Mouse (Mus musculus): ENCODE measurements at regions not wholly inside any gene's neighbourhood (a gene's known extent, or its start where the extent isn't known, plus 50 kb on each side); places are given as distances from the start of the nearest gene placed in this dataset.

- 41% methylated on average over 5 of the region's 5 CpGs for WGBS
- no peak overlapping the region for H3K4me3 ChIP-seq (ENCODE audit: low read depth, low read length)
- peak; percentile 66; the same call in 1 of the 2 replicates for ATAC-seq (ENCODE audit: insufficient read depth)
- TF ChIP-seq CTCF (IDR thresholded peaks at IDR 0.05; ENCODE audit: low read depth) = no peak
- peak; percentile 58 for DNase-seq
- H3K9me3 ChIP-seq (ENCODE audit: low read depth, low read length) = no peaks in the 10 kb centered on the region
- H3K9ac ChIP-seq = no peak overlapping the region
- no peak overlapping the region for H3K4me2 ChIP-seq
- H3K27me3 ChIP-seq (ENCODE audit: insufficient read depth, low read length) = no peaks in the 10 kb centered on the region
- H3K27ac ChIP-seq (ENCODE audit: low read depth) = no peak overlapping the region
- no peaks in the 10 kb centered on the region for H3K36me3 ChIP-seq (ENCODE audit: insufficient read depth)
- 0 out of 2 replicates have a peak, but pooled peaks cover 2% of the 10 kb centered on the region for H3K4me1 ChIP-seq (ENCODE audit: insufficient read depth)
Observed at GRCm38 (mm10) chr7:72948026-72948425, 427.3 kb upstream of the Rgma start.

- TF ChIP-seq CTCF (IDR thresholded peaks at IDR 0.05; ENCODE audit: low read depth) = no peak
- Histone ChIP-seq H3K4me1 (ENCODE audit: insufficient read depth) (0 out of 2 replicates have a peak, but pooled peaks cover 2% of the 10 kb centered on the region), H3K27ac (ENCODE audit: low read depth) (no peak overlapping the region), H3K36me3 (ENCODE audit: insufficient read depth) (no peaks in the 10 kb centered on the region), H3K27me3 (ENCODE audit: insufficient read depth, low read length) (no peaks in the 10 kb centered on the region), H3K4me3 (ENCODE audit: low read depth, low read length) (no peak overlapping the region), H3K4me2 (no peak overlapping the region), H3K9ac (no peak overlapping the region), H3K9me3 (ENCODE audit: low read depth, low read length) (no peaks in the 10 kb centered on the region)
- 36% methylated on average over 3 of the region's 3 CpGs for WGBS
- no peak for ATAC-seq (ENCODE audit: insufficient read depth)
- no peak for DNase-seq
Observed at GRCm38 (mm10) chr7:72948666-72949065, 426.6 kb upstream of the Rgma start.

GRCm38 (mm10) chr7:72949886-72950285 lies 425.4 kb upstream of the Rgma start:
- WGBS = 37% methylated on average over 7 of the region's 7 CpGs
- no peaks in the 10 kb centered on the region for H3K27me3 ChIP-seq (ENCODE audit: insufficient read depth, low read length)
- no peaks in the 10 kb centered on the region for H3K9me3 ChIP-seq (ENCODE audit: low read depth, low read length)
- H3K27ac ChIP-seq (ENCODE audit: low read depth) = no peak overlapping the region
- no peaks in the 10 kb centered on the region for H3K36me3 ChIP-seq (ENCODE audit: insufficient read depth)
- ATAC-seq (ENCODE audit: insufficient read depth) (no peak), DNase-seq (no peak)
- TF ChIP-seq CTCF (IDR thresholded peaks at IDR 0.05; ENCODE audit: low read depth) = no peak
- H3K4me3 ChIP-seq (ENCODE audit: low read depth, low read length) = no peak overlapping the region
- no peak overlapping the region for H3K9ac ChIP-seq
- H3K4me1 ChIP-seq (ENCODE audit: insufficient read depth) = 0 out of 2 replicates have a peak, but pooled peaks cover 2% of the 10 kb centered on the region
- H3K4me2 ChIP-seq = no peak overlapping the region

- ATAC-seq (ENCODE audit: insufficient read depth) = no peak
- H3K9ac ChIP-seq = no peak overlapping the region
Observed at GRCm38 (mm10) chr7:72957674-72958073, 417.6 kb upstream of the Rgma start.

GRCm38 (mm10) chr7:72961321-72961720 lies 414.0 kb upstream of the Rgma start:
- no peaks in the 10 kb centered on the region for H3K27me3 ChIP-seq (ENCODE audit: insufficient read depth, low read length)
- no peaks in the 10 kb centered on the region for H3K9me3 ChIP-seq (ENCODE audit: low read depth, low read length)
- no peak overlapping the region for H3K4me2 ChIP-seq
- no peaks in the 10 kb centered on the region for H3K4me1 ChIP-seq (ENCODE audit: insufficient read depth)
- 49% methylated on average over 4 of the region's 4 CpGs for WGBS
- TF ChIP-seq CTCF (IDR thresholded peaks at IDR 0.05; ENCODE audit: low read depth) = no peak
- DNase-seq (no peak), ATAC-seq (ENCODE audit: insufficient read depth) (no peak)
- no peak overlapping the region for H3K9ac ChIP-seq
- no peak overlapping the region for H3K4me3 ChIP-seq (ENCODE audit: low read depth, low read length)
- no peak overlapping the region for H3K27ac ChIP-seq (ENCODE audit: low read depth)
- no peaks in the 10 kb centered on the region for H3K36me3 ChIP-seq (ENCODE audit: insufficient read depth)

More at GRCm38 (mm10) chr7:72957674-72958073, 417.6 kb upstream of the Rgma start:
- 41% methylated on average over 4 of the region's 4 CpGs for WGBS
- Histone ChIP-seq H3K36me3 (ENCODE audit: insufficient read depth) (no peaks in the 10 kb centered on the region), H3K4me1 (ENCODE audit: insufficient read depth) (no peaks in the 10 kb centered on the region), H3K27me3 (ENCODE audit: insufficient read depth, low read length) (no peaks in the 10 kb centered on the region), H3K27ac (ENCODE audit: low read depth) (no peak overlapping the region), H3K4me2 (no peak overlapping the region), H3K9me3 (ENCODE audit: low read depth, low read length) (no peaks in the 10 kb centered on the region), H3K4me3 (ENCODE audit: low read depth, low read length) (no peak overlapping the region)
- TF ChIP-seq CTCF (IDR thresholded peaks at IDR 0.05; ENCODE audit: low read depth) = no peak
- no peak for DNase-seq

- Histone ChIP-seq H3K27ac (ENCODE audit: low read depth) (no peak overlapping the region), H3K9ac (no peak overlapping the region), H3K9me3 (ENCODE audit: low read depth, low read length) (no peaks in the 10 kb centered on the region), H3K4me1 (ENCODE audit: insufficient read depth) (no peaks in the 10 kb centered on the region), H3K4me3 (ENCODE audit: low read depth, low read length) (no peak overlapping the region), H3K4me2 (no peak overlapping the region), H3K36me3 (ENCODE audit: insufficient read depth) (no peaks in the 10 kb centered on the region), H3K27me3 (ENCODE audit: insufficient read depth, low read length) (no peaks in the 10 kb centered on the region)
- 44% methylated on average over 3 of the region's 3 CpGs for WGBS
- ATAC-seq (ENCODE audit: insufficient read depth) (no peak), DNase-seq (no peak)
- no peak for TF ChIP-seq CTCF (IDR thresholded peaks at IDR 0.05; ENCODE audit: low read depth)
Observed at GRCm38 (mm10) chr7:72962815-72963214, 412.5 kb upstream of the Rgma start.

- H3K4me1 ChIP-seq (ENCODE audit: insufficient read depth) = no peaks in the 10 kb centered on the region
- H3K4me2 ChIP-seq = no peak overlapping the region
- no peak overlapping the region for H3K4me3 ChIP-seq (ENCODE audit: low read depth, low read length)
- TF ChIP-seq CTCF (IDR thresholded peaks at IDR 0.05; ENCODE audit: low read depth) = no peak
- DNase-seq = no peak
- no peak overlapping the region for H3K27ac ChIP-seq (ENCODE audit: low read depth)
- no peak for ATAC-seq (ENCODE audit: insufficient read depth)
- no peaks in the 10 kb centered on the region for H3K9me3 ChIP-seq (ENCODE audit: low read depth, low read length)
- H3K36me3 ChIP-seq (ENCODE audit: insufficient read depth) = no peaks in the 10 kb centered on the region
- no peak overlapping the region for H3K9ac ChIP-seq
- 53% methylated on average over 3 of the region's 3 CpGs for WGBS
- H3K27me3 ChIP-seq (ENCODE audit: insufficient read depth, low read length) = no peaks in the 10 kb centered on the region
Observed at GRCm38 (mm10) chr7:72963908-72964307, 411.4 kb upstream of the Rgma start.

GRCm38 (mm10) chr7:72968193-72968592 lies 407.1 kb upstream of the Rgma start:
- no peaks in the 10 kb centered on the region for H3K9me3 ChIP-seq (ENCODE audit: low read depth, low read length)
- WGBS = 37% methylated on average over 4 of the region's 4 CpGs
- no peak for DNase-seq
- ATAC-seq (ENCODE audit: insufficient read depth) = no peak
- no peak for TF ChIP-seq CTCF (IDR thresholded peaks at IDR 0.05; ENCODE audit: low read depth)
- no peak overlapping the region for H3K4me3 ChIP-seq (ENCODE audit: low read depth, low read length)
- H3K9ac ChIP-seq = no peak overlapping the region
- H3K27ac ChIP-seq (ENCODE audit: low read depth) = no peak overlapping the region
- 0 out of 2 replicates have a peak, but pooled peaks cover 4% of the 10 kb centered on the region for H3K4me1 ChIP-seq (ENCODE audit: insufficient read depth)
- H3K4me2 ChIP-seq = no peak overlapping the region
- no peaks in the 10 kb centered on the region for H3K27me3 ChIP-seq (ENCODE audit: insufficient read depth, low read length)
- H3K36me3 ChIP-seq (ENCODE audit: insufficient read depth) = no peaks in the 10 kb centered on the region

All from lung, embryonic 14.5 days (tissue).